Mouse (Mus musculus): ENCODE measurements at regions not wholly inside any gene's neighbourhood (a gene's known extent, or its start where the extent isn't known, plus 50 kb on each side); places are given as distances from the start of the nearest gene placed in this dataset.

DNA sequence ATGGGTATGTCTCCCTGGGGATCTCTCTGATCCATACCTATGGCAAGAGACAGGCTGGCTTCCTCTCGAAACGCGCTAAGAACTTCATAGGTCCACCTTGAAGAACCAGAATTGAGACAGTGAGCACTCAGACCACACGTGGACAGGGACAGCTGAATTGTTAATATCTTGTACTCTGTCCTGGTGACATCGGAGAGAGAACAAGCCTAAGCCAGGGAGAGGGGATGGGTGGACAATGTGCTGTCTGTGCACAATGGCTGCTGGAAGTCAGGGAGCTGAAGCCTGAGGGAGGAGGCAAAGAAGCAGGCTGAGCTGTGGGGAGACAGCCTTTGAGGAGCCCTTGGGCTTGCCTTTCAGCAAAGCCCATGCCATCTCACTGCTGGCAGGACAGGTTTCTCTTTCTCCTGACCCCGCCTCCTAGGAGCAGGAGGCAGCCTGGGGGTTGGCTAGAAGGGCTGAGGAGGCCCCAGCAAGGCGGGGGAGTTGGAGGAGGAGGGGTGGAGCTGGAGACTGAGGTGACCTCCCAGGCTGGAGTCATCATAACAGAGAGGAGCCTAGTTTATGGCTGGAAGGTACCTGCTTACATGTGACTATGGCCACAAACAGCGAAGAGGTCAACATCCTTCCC lies 238.6 kb upstream of the Stt3b start:
- no peak for TF ChIP-seq POLR2A (IDR thresholded peaks at IDR 0.05; ENCODE audit: extremely low read depth, insufficient read depth, low read length)
- no peak for TF ChIP-seq CTCF (IDR thresholded peaks at IDR 0.05; ENCODE audit: low read depth, low read length)
